Mouse (Mus musculus) 3134 (cell line): ENCODE data around the gene Atl3.
A peak's percentile ranks its signal among the peaks of the same experiment; 100 is the strongest.

Experiments
- DNase-seq: peaks from one replicate; pipeline ENCODE4 v3.0.0-alpha.2; 2011; ENCODE audit warnings: low spot score; ENCODE audit not compliant: insufficient read length; ENCODE audit errors: extremely low read depth

Atl3 gene

DNA sequence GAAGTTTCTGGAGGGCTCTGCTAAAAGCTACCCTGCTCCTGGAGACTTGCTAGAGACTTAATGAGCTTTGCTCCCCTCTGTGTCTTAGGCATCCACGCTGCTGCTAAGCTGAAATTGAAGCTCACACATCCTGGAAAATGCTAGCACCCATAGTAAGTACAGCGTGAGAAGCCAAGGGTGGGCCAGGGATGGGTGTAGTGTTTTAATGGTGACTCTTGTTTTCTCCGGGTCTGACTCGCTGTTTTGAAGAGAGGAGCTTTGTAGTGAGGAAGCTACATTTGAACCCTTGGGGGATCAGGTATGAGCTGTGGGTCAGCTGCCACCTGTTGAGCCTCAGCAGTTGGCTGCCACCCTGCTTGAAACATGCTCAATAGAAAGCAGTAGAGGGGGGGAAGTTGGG, 64.0 kb downstream of the Atl3 start:
- no peak for DNase-seq

DNA sequence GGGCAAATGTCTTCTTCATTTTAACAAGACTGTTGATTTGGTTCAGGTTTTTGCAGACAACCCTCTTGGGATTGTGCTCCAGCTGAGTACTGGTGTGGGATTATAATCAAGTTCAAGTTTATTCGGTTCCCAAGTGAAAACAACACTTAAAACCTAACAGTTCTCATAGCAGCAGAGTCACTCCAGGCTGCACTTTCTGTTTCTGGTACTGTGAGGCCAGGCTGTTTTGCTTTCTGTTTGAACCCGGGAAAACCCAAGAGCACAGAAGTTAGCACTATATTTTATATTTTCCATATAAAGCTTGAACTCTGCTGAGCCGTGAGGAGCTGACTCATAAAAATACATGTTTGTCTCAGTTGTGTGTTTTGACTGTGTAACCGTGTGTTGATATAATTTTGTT, 64.8 kb downstream of the Atl3 start:
- DNase-seq, result no peak

DNA sequence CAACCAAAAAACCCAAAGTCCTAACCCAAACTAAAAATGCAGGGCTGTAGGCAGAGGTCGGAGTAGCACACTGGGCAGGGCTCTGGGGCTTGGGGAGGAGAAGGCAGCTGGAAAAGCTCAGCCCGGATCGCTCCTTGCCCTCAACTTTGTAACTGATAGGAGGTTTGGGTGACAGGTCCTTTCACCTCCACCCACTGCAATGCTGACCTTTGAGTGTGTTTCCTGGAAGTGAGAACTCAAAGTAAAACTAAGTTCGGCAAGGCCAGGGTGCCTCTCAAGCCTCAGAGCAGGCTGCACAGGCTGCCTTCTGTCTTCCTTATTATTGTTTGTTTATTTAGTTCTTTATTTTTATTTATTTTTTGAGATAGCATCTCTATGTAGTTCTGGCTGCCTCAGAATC, 66.1 kb downstream of the Atl3 start:
- no peak for DNase-seq

DNA sequence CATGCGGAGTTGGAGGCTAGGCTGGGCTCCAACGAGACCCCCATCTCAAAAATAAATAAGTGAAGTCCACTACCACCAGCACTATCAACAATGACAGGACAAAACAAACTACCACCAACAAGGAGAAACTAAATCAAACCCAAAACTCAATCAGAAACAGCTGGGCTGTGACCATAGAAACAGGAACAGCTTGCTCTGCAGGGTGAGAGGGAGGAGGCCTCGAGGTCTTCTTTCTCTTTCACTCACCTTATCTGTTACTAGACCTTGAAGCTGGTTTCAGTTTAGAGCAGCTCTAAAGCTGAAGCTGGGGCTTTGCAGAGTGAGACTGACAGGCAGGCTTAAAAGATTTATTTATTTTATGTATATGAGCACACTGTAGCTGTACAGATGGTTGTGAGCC, 67.6 kb downstream of the Atl3 start:
- DNase-seq, result no peak

DNA sequence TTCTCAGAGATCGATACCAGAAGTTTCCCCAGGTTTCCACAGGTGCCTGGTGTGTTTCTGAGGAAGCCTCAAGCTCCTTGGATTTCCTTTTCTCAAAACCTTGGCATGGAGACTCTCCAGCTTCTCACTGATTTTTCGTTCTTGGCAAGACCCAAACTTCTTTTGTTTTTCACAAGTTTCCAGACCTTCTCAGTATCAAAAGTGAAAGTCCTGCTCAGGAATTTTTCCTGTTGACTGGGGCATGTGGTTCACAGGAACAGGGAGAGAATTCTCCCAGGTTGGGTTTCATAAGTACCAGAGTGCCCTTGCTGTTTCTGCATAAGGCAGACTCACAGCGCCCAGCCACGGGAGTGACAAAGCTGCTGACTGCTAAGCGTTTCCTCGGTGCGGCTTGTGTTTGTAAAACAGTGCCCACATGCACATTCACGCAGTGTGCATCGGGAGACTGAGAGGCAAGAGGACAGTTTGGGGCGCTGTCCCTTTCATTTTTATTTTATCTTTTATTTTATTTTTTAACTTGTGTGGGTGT, 68.8 kb downstream of the Atl3 start:
- DNase-seq, result no peak

DNA sequence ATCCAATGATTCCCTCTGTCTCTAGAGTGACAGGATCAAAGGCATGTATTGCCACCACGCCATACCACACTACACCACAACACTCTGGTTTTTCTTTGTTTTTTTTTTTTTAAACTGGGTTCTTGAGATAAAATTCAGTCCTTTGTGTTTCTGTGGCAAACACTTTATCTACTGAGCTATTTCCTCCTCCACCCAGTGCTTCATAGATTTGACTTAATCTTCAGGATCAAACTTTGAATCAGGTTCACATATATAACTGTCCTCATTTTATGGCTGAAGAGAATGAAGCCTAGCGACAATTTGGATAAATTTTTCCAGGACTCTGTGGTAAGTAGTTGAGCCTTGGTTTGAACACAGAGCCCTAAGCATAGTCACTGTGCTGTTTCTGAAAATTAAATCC, 69.8 kb downstream of the Atl3 start:
- no peak for DNase-seq

DNA sequence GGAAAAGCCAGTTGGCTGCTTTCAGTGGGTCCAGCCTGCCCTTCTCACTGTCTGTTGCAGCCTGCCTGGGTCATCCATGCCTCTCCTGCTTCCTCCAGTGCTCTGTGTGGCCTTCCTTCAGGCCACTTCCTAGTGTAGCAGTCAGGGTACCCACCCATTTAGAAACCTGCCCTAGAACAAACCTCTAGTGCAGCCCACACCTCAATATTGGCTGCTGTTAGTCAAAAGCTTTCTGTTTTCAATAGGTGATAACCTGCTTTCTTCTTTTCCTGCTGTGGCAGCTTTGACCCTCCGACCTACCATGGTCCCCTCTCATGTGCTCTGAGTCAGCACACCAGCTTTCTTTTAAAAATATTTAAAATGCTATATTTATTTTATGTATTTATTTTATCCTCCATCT, 70.6 kb downstream of the Atl3 start:
- DNase-seq, result no peak

DNA sequence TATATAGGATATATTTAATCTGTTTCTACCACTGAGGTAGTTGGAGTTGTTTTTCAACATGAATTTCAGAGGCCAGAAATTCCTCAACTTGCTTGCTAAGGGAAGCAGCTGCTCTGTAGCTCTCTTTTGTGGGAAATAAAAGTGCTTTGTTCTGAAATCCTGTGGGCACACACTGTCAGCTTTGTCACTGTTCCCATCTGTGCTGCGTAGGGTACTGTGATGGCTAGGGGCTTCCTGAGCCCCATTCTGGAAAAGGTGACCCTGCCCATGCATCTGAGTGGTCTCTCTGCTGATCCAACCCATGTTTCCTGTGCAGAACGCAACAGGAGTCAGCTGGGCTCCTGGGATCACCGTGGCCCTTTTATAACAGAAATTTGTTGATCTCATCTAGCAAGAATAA, 73.0 kb downstream of the Atl3 start:
- no peak for DNase-seq

DNA sequence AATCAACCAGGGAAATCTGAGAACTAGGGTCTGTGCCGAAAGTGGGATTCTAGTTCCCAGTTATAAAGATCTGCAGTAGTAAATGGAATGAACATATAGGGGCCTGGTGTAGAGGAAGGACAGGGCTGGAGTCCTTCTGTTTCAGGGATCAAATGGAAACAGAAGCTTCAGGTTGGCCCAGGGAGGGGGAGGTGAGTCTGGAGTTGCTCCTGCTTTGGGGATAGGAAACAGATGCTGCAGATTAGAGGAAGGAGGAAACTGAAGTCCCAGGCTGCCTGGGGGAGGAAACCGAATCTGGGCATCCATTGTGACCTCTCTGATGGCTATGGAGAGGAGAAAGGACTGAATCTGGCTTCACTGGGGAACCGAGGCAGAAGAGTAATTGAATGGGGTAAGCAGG, 74.5 kb downstream of the Atl3 start:
- DNase-seq, result no peak

DNA sequence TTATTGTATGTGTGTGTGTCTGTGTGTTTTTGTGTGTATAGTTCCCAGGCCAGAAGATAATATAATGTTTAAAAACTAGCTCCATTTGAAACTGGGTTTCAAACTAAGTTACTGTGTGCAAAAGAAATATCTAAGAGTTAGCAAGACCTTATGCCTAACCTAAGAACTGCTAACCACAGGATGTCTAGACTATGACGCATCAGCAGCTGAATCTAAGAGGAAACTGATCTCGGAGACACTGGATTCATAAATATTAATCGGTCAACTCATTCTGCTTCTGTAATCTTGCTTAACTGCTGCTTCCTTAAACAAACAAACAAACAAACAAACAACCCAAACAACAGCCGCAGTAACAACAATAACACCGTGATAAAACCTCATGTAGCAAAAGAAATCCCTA, 75.8 kb downstream of the Atl3 start:
- DNase-seq, result peak; percentile 18

DNA sequence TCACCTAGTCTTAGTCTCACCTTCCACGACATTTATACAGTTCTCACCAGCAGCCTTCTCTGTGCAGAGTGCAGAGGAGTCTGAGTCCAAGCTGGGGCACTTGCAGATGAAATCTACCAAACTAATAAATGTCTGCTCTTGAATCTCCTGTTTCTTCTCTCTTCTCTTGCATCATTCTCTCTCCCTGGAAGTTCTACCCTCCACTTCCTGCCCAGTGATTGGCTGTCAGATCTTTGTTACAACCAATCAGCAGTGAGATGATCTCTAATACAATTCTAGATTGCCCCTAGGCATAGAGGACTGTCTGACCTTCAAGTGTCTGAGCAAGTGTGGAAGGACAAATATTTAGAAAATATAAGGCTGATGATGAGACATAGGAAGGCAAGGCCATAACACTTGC, 82.3 kb downstream of the Atl3 start:
- DNase-seq, result no peak

DNA sequence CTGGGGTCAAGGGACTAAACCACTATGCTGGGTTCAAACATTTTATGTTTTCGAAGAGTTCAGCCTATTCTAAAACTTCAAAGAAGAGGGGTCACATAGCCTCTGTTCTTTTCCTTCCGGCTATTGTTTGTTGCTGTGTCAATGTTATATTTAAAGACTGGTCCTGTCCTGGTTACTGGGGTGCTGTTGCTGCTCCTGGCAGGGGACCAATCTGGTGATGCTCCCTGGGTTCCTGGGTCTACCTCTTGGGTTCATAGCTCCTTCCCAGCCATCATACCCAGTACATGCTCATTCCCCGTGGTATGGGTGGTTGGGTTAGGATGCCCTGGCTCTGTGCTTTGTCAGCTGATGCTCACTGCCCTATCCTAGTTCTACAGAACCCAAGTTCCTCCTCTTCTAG, 83.9 kb downstream of the Atl3 start:
- no peak for DNase-seq

DNA sequence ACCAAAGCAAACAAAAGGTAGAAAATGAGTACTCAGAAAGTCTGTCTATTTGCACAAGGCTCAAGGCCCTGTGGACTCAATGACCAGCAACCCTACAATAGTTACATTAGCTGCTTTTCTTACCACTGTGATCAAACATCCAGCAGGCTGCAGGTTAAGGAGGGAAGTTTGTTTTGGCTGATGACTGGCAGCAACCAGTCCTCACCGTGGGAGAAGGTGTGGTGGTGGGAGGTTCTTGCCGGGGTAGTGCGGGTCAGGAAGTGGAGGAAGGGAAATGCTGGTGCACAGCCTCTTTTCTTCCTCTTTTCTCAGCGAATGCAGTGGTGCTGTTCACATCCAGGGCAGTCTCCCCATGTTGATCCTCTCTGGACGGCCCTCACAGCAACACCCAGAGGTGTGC, 87.2 kb downstream of the Atl3 start:
- DNase-seq, result no peak

DNA sequence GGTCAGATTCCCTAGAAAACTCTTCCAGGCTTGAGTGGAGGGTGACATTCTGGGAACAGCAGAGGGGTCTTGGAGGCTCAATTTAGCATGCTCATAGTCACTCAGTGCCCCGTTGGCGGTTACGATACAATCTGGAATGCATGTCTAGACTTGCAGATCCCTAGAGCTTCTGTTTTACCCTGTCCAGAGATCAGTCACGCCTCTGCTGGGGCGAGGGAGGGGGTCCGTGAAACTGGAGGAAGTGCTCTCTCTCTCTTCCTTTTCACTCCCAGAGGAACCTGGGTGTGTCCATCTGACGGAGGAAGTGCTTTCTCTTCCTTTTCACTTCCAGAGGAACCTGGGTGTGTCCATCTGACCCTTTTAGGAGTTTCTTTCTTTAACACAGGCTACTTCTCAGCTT, 89.3 kb downstream of the Atl3 start:
- no peak for DNase-seq

DNA sequence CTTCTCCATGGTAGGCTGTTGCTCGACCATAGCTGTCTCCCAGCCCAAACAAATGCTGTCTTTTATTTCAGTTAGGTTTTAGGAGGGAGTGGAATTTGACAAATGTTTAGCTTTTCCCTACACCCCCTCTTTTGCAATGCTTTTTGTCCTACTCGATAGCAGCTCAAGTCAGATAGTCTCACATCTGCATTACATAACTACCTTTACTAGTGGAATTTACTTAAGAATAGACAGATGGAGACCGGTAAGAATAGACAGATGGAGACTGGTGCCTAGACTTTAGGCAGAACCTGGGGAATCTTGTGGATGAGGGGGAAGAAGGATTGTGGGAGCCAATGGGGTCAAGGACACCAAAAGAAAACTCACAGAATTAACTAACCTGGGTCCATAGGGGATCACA, 89.8 kb downstream of the Atl3 start:
- no peak for DNase-seq

DNA sequence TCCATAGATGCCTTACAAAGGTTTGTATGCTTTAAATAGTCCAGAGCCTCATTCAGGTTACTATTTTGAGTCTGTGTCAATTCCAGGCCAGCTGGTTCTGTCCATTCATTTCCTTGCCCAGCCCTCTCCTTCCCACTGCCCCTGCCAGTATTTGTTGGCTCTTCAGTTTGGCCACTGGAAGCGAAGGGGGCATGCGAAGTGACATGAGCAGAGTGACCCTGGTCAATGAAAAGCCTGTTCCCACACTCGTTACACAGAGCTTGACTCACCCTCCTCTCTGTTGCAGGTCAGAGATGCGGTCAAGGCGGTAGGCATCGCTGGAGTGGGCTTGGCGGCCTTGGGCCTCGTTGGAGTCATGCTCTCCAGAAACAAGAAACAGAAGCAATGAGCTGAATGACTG, 91.4 kb downstream of the Atl3 start:
- DNase-seq, result no peak

DNA sequence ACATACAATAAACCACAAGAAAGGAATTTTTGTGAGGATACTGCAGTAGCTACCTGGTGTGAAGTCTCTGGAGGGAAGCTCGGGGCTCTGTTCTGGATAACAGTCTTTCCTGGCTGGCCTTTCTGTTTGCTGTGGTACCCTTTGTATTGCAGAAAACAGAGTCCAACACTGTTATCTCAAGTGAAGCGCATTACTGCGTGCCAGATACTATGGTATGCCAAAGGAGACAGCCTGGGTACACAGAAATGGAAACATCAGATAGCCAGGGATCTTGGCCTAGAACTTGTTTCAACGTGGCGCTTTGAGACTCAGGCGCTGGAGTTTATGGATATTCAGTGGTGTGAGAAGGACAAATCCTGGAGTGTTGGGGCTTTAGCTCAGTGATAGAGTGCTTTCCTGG, 91.9 kb downstream of the Atl3 start:
- DNase-seq, result no peak
